Mouse (Mus musculus) forebrain, embryonic 10.5 days (tissue): ENCODE measurements around the gene Ablim1. TPM values are rescaled to one million over a fixed set of nuclear protein-coding genes. Genes with fewer than 3 reads are reported as not detected.

ENCODE experiments used
- DNase-seq: peaks from one replicate; pipeline ENCODE4 v3.0.0-alpha.2; 2017; ENCODE audit warnings: low spot score; ENCODE audit errors: extremely low spot score
- H3K27ac ChIP-seq: fragments of 300-500 bp; sonication (generic); 2 replicates; pipeline ENCODE4 v1.5.1; 2016; ENCODE audit warnings: mild to moderate bottlenecking
- H3K27me3 ChIP-seq: fragments of 300-500 bp; sonication (generic); 2 replicates; pipeline ENCODE4 v1.6.1; 2016; ENCODE audit warnings: mild to moderate bottlenecking; ENCODE audit not compliant: poor library complexity, severe bottlenecking
- H3K36me3 ChIP-seq: fragments of 300-500 bp; sonication (generic); replicated peaks from 2 replicates; pipeline ENCODE4 v1.6.1; 2016; ENCODE audit warnings: mild to moderate bottlenecking, moderate library complexity
- H3K4me1 ChIP-seq: fragments of 300-500 bp; sonication (generic); 2 replicates; pipeline ENCODE4 v1.6.1; 2016
- H3K4me3 ChIP-seq: fragments of 300-500 bp; sonication (generic); 2 replicates; pipeline ENCODE4 v1.5.1; 2016; ENCODE audit warnings: mild to moderate bottlenecking, moderate library complexity
- H3K9me3 ChIP-seq: fragments of 300-500 bp; sonication (generic); 2 replicates; pipeline ENCODE4 v1.6.1; 2016; ENCODE audit warnings: mild to moderate bottlenecking, moderate library complexity
- WGBS: fragments of 180-500 bp; shearing (Covaris S2); methylation state at CpG from one replicate; pipeline ENCODE4 v1.1.7; 2016; 5-methylcytosine and 5-hydroxymethylcytosine counted together
- polyA plus RNA-seq: library from polyadenylated mRNA; unstranded; fragments of >200 nt; fragmentation: Nextera tagmentation; extraction: Ambion mirVana; gene quantifications from 2 replicates; pipeline ENCODE4 v1.2.1, GENCODE M21; 2016

The Ablim1 gene
- polyA plus RNA-seq, 1 experiment from 2014 or later: 21.0 TPM

- no peaks in the 10 kb centered on the region for H3K9me3 ChIP-seq
- no peak overlapping the region for H3K4me3 ChIP-seq
- H3K4me1 ChIP-seq: peaks cover 15% of the 10 kb centered on the region
- no peak overlapping the region for H3K27ac ChIP-seq
- WGBS: 35% methylated on average over 8 of the region's 8 CpGs
- peaks cover 23% of the 10 kb centered on the region; the same call in 1 of the 2 replicates for H3K27me3 ChIP-seq
- no peak for DNase-seq
- no peaks in the 10 kb centered on the region for H3K36me3 ChIP-seq
Observed at GRCm38 (mm10) chr19:57335135-57335534, 20.4 kb upstream of the Ablim1 start.

DNA sequence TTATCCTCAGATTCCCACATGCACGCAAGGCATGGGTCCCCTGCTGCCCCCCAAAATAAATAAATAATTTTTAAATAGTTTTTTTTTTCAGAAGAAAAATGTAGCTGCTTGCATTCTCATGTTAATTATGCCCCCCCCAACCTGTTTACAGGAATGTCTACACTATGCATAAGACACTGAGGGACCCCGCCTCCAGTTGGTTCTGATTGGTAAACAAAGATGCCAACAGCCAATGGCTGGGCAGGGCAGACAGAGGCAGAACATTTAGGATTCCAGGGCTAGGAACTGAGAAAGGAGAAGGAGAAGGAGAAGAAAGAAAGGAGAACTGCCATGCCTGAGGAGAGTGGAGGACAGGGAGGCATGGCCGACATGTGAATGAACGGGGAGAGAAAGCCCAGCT, 18.6 kb upstream of the Ablim1 start:
- no peaks in the 10 kb centered on the region for H3K36me3 ChIP-seq
- DNase-seq: no peak
- WGBS: 89% methylated on average over 4 of the region's 4 CpGs
- no peak overlapping the region for H3K27ac ChIP-seq
- H3K4me1 ChIP-seq: peaks cover 15% of the 10 kb centered on the region
- H3K9me3 ChIP-seq: no peaks in the 10 kb centered on the region
- H3K27me3 ChIP-seq: peaks cover 23% of the 10 kb centered on the region; the same call in 1 of the 2 replicates
- H3K4me3 ChIP-seq: no peak overlapping the region

DNA sequence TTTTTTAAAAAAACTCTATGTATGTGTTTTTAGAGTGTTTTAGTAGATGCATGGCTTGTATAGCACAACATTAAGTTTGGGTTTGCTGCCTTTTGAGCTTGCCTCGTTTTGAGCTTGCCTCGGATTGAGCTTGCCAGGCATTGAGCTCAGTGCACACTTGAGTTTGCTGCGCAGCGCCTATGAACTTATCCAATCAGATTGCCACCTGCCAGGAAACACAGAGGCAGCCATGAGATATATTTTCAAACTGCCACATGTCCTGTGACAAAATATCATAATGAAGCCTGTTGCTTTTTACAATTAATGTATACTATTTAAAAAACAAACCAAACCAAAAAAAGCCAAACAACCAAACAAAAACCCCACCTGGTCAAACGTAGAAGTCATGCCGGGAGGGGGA, 16.5 kb upstream of the Ablim1 start:
- no peak for DNase-seq
- no peak overlapping the region for H3K27ac ChIP-seq
- peaks cover 15% of the 10 kb centered on the region for H3K4me1 ChIP-seq
- H3K36me3 ChIP-seq: no peaks in the 10 kb centered on the region
- H3K4me3 ChIP-seq: no peak overlapping the region
- H3K9me3 ChIP-seq: no peaks in the 10 kb centered on the region
- peaks cover 23% of the 10 kb centered on the region; the same call in 1 of the 2 replicates for H3K27me3 ChIP-seq
- WGBS: 90% methylated on average over 6 of the region's 6 CpGs

DNA sequence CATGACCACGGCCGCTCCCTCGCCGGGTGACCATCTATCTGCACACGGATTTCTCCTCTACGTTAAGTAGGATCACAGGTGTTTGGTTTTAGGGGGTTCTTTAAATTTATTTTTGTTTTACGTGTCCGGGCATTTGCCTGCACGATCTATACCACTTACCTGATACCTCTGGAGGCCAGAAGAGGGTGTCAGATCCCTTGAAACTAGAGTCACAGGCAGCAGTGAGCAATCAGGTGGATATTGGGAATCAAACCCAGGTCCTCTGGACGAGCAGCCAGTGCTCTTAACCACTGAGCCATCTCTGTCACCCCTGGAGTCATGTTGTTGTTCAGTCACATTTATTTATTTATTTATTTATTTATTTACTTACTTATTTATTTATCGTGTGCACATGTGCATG, 15.6 kb upstream of the Ablim1 start:
- no peak for DNase-seq
- Histone ChIP-seq H3K4me3 (no peak overlapping the region), H3K36me3 (no peaks in the 10 kb centered on the region), H3K9me3 (no peaks in the 10 kb centered on the region), H3K27me3 (peaks cover 23% of the 10 kb centered on the region; the same call in 1 of the 2 replicates), H3K27ac (no peak overlapping the region), H3K4me1 (peaks cover 15% of the 10 kb centered on the region)
- 82% methylated on average over 11 of the region's 11 CpGs for WGBS

- H3K27me3 ChIP-seq: peaks cover 14% of the 10 kb centered on the region; the same call in 1 of the 2 replicates
- 61% methylated on average over 12 of the region's 12 CpGs for WGBS
- no peak overlapping the region for H3K4me3 ChIP-seq
- DNase-seq: no peak
- H3K4me1 ChIP-seq: peaks cover 4% of the 10 kb centered on the region; the same call in 1 of the 2 replicates
- no peaks in the 10 kb centered on the region for H3K36me3 ChIP-seq
- no peak overlapping the region for H3K27ac ChIP-seq
- H3K9me3 ChIP-seq: no peaks in the 10 kb centered on the region
Observed at GRCm38 (mm10) chr19:57328792-57329191, 14.1 kb upstream of the Ablim1 start.

- H3K27ac ChIP-seq: no peak overlapping the region
- H3K4me3 ChIP-seq: no peak overlapping the region
- no peak for DNase-seq
- WGBS: 96% methylated on average over 7 of the region's 7 CpGs
- H3K27me3 ChIP-seq: peaks cover 9% of the 10 kb centered on the region; the same call in 1 of the 2 replicates
- no peaks in the 10 kb centered on the region for H3K9me3 ChIP-seq
- H3K36me3 ChIP-seq: no peaks in the 10 kb centered on the region
- H3K4me1 ChIP-seq: peaks cover 4% of the 10 kb centered on the region; the same call in 1 of the 2 replicates
Observed at GRCm38 (mm10) chr19:57328269-57328668, 13.6 kb upstream of the Ablim1 start.

DNA sequence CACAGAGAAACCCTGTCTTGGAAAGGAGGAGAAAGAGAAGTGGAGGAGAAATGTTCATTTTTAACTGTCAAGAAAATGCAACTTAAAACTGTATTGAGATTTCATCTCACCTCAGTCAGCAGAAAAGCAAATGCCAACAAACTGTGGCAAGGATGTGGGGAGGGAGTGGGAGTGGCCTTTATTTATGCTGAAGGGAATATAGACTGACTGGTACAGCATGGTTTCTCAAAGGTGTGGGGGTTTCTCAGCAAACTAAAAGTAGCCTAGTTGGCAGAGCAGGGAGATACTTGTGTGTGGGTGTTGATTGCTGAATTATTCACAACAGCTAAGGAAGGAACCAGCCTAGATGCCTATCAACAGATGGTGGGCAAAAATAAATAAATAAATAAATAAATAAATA, 13.0 kb upstream of the Ablim1 start:
- no peak for DNase-seq
- no peak overlapping the region for H3K27ac ChIP-seq
- no peaks in the 10 kb centered on the region for H3K9me3 ChIP-seq
- H3K4me3 ChIP-seq: no peak overlapping the region
- peaks cover 4% of the 10 kb centered on the region; the same call in 1 of the 2 replicates for H3K4me1 ChIP-seq
- H3K27me3 ChIP-seq: 0 out of 2 replicates have a peak, but pooled peaks cover 4% of the 10 kb centered on the region
- H3K36me3 ChIP-seq: no peaks in the 10 kb centered on the region

- peak; percentile 37 for DNase-seq
- Histone ChIP-seq H3K27me3 (no peaks in the 10 kb centered on the region), H3K9me3 (no peaks in the 10 kb centered on the region), H3K4me3 (no peak overlapping the region), H3K27ac (no peak overlapping the region), H3K36me3 (no peaks in the 10 kb centered on the region), H3K4me1 (no peaks in the 10 kb centered on the region)
- 37% methylated on average over 7 of the region's 7 CpGs for WGBS
Observed at GRCm38 (mm10) chr19:57325748-57326300, 11.1 kb upstream of the Ablim1 start.

GRCm38 (mm10) chr19:57323087-57323486, 8.4 kb upstream of the Ablim1 start:
- DNase-seq: no peak
- no peak overlapping the region for H3K27ac ChIP-seq
- 85% methylated on average over 8 of the region's 8 CpGs for WGBS

GRCm38 (mm10) chr19:57322491-57322890, 7.8 kb upstream of the Ablim1 start:
- H3K27ac ChIP-seq: no peak overlapping the region
- no peaks in the 10 kb centered on the region for H3K27me3 ChIP-seq
- H3K4me3 ChIP-seq: no peak overlapping the region
- DNase-seq: no peak
- no peaks in the 10 kb centered on the region for H3K36me3 ChIP-seq
- 71% methylated on average over 4 of the region's 4 CpGs for WGBS
- 0 out of 2 replicates have a peak, but pooled peaks cover 5% of the 10 kb centered on the region for H3K9me3 ChIP-seq
- no peaks in the 10 kb centered on the region for H3K4me1 ChIP-seq

More at GRCm38 (mm10) chr19:57323087-57323486, 8.4 kb upstream of the Ablim1 start:
- 0 out of 2 replicates have a peak, but pooled peaks cover 5% of the 10 kb centered on the region for H3K9me3 ChIP-seq
- H3K4me1 ChIP-seq: no peaks in the 10 kb centered on the region
- H3K4me3 ChIP-seq: no peak overlapping the region
- no peaks in the 10 kb centered on the region for H3K36me3 ChIP-seq
- H3K27me3 ChIP-seq: no peaks in the 10 kb centered on the region

DNA sequence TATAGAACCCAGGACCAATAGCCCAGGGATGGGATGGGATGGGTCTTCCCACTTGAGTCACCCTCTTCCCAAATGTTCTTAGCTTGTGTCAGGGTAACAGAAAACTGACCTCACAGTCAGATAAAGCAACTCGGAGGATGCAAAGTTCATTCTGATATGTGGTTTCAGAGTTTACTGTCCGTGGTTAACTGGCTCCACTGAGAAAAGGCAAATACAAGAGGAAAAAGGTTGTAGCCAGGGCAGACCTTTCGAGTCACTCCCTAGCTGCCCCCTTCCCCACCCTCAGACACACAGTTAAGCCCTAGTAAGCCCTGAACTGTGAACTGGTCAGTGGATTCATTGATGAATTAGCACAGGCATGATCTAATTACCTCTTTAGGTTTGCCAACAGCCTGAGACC, 7.1 kb upstream of the Ablim1 start:
- Histone ChIP-seq H3K27me3 (no peaks in the 10 kb centered on the region), H3K36me3 (no peaks in the 10 kb centered on the region), H3K4me1 (no peaks in the 10 kb centered on the region), H3K9me3 (0 out of 2 replicates have a peak, but pooled peaks cover 5% of the 10 kb centered on the region), H3K4me3 (no peak overlapping the region), H3K27ac (no peak overlapping the region)
- WGBS: 87% methylated on average over 3 of the region's 3 CpGs
- DNase-seq: no peak

DNA sequence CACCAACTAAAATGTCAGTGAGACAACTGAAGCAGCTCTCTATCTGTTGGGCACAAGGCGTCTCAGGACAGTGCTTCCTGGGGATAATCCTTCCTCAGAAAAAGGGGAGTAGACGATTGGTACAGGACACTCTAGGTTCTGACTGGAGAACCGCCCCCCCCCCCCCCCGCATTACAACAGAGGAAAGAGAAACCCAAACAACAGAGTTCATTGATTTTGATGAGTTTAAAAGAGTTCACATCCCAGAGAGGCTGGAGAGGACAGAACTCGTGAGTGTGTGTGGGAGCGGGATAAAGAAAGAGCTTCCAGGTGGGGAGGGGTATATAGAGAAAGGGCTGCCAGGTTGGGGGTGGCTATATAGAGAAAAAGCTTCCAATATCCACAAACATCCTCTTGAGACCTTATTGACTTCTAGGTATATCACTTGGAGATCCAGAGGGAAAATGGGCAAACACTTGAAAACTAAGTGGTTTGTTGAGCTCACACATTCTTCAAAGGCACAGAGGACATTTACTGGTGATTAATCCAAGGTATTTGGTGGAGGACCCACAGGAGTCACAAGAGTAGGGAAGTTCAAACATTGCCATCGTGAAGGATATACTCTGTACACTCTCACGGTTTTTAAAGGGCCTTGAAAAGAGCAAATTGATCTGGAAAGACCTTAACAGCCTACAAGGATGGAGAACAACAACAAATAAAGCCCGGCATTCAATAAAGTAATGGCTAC, 6.1 kb upstream of the Ablim1 start:
- Histone ChIP-seq H3K4me3 (no peak overlapping the region), H3K27ac (no peak overlapping the region), H3K9me3 (0 out of 2 replicates have a peak, but pooled peaks cover 5% of the 10 kb centered on the region), H3K4me1 (no peaks in the 10 kb centered on the region), H3K27me3 (peaks cover 9% of the 10 kb centered on the region), H3K36me3 (no peaks in the 10 kb centered on the region)
- no peak for DNase-seq
- 79% methylated on average over 9 of the region's 9 CpGs for WGBS

DNA sequence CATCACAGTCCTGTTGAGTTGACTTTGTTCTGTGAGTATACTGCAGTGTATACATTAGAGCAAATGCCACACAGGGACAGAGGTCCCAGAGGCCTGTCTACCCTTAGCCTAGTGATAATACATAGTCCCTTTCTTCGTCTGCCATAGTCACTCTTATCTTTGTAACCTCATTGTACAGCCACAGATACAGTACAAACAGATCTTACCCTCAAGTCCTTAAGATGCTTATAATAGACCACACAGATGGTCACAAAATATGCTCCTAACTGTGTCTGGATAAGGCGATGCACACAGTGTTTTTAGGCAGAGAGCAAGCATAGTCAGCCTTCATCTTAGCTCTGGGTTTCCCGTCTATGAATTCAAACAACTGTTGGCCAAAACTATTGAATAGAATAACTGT, 1.9 kb upstream of the Ablim1 start:
- 86% methylated on average over 3 of the region's 3 CpGs for WGBS
- H3K9me3 ChIP-seq: 0 out of 2 replicates have a peak, but pooled peaks cover 5% of the 10 kb centered on the region
- peaks cover 12% of the 10 kb centered on the region for H3K4me1 ChIP-seq
- DNase-seq: no peak
- H3K27ac ChIP-seq: no peak overlapping the region
- no peaks in the 10 kb centered on the region for H3K36me3 ChIP-seq
- no peak overlapping the region for H3K4me3 ChIP-seq
- H3K27me3 ChIP-seq: peaks cover 50% of the 10 kb centered on the region
